Mouse (Mus musculus): ENCODE data around the gene Zfp446. TPM values are rescaled to one million over a fixed set of nuclear protein-coding genes. Genes with fewer than 3 reads are reported as not detected.
"Not testable (repeated sequence)": the region's sequence is repeated elsewhere in the genome, so short reads cannot be mapped to it uniquely, and the experiment has no call there.

Gene Zfp446
- 2.1 and 2.5 TPM in 2 replicates for polyA plus RNA-seq (2015; fragmentation: Nextera tagmentation; extraction: Ambion mirVana)

DNA sequence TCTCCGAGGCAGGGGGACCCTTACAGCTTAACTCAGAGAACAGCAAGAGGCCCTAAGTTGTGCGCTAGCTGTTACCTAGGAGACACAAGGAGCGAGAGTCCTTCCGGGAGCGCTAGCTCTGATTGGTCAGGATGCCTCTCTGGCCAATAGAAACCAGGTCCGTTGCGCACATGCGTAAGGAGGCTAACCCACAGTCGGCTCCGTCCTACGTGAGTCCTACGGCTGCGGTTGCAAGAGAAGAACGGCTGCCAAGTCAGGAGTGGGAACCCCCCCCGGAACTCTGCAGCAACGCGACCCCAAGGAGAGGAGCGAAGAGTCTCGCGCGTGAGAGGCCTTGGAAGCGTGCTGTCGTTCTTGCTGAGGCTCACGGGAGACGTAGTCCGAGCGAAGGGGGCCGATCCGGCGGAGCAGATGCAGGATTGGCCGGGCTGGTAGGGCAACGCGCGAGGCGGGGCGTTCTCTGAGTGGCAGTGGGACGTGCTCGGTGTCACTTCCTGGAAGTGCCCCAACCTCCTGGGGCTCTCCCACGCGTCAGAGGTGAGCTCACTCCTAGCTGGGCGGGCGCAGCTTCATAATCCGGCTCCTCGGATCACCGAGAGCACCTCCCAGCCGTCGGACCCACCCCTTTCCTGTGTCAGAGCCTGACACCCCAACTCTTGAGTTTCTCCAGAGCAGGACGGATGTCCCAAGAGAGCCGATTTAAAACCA lies at the start of gene Zfp446:
TSS of gene Zfp446 (plus strand) at position 167 of the 708 bp plus-strand sequence.
- Histone ChIP-seq H3K27ac (replicated peaks) (peak within 1 kb of the TSS; percentile 89), H3K4me3 (ENCODE audit: low read depth, low read length) (peak within 1 kb of the TSS; percentile 66), H3K9me3 (ENCODE audit: control insufficient read depth, low read length) (no peaks in the 10 kb centered on the region), H3K36me3 (ENCODE audit: control insufficient read depth, insufficient read depth, low read length) (no peaks in the 10 kb centered on the region; the same call in 1 of the 2 replicates), H3K9ac (ENCODE audit: low read length) (peak within 1 kb of the TSS; percentile 70), H3K4me1 (replicated peaks; ENCODE audit: control insufficient read depth, insufficient read depth) (no peaks in the 10 kb centered on the region), H3K27me3 (ENCODE audit: control insufficient read depth, insufficient read depth, low read length) (no peaks in the 10 kb centered on the region), H3K4me2 (replicated peaks; ENCODE audit: low read depth) (peak within 1 kb of the TSS; percentile 66)
- peak; percentile 99 for DNase-seq (ENCODE audit: low spot score)
- TF ChIP-seq CTCF (IDR thresholded peaks at IDR 0.05; ENCODE audit: low read depth): 0 out of 2 replicates have a peak, but pooled peaks have one; percentile 3
- no peak for TF ChIP-seq EP300 (optimal IDR thresholded peaks at IDR 0.05)
- ATAC-seq (ENCODE audit: low FRiP score, low TSS enrichment): peak; percentile 99
- WGBS: under 1% methylated on average over 49 of the region's 49 CpGs

DNA sequence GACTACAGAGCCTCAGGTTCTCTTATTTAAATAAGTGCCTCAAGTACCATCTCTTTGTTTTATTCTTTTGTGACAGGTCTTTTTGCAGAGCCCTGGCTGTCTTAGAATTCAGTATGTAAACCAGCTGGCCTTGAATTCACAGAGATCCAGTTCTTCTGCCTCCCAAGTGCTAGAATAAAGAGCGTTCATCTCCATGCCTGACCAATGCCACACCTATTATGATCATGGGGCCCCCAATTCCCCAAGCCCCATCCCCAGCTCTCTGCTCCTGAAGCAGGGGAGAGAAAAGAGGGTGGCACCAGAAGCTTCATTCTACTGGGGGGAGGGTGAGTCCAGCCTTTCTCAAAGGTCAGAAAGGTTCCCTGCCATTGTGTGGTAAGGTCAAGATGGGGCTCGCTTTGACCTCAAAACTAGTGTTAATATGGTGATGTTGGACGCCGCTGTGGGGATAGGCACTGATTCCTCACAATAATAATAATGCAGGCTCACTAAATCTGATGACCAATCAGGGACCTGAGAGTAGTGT lies 44.0 kb upstream of the Zfp446 start:
- no peak for DNase-seq (ENCODE audit: low spot score)
- no peak overlapping the region for H3K4me3 ChIP-seq (ENCODE audit: low read depth, low read length)
- H3K4me1 ChIP-seq (replicated peaks; ENCODE audit: control insufficient read depth, insufficient read depth): no peaks in the 10 kb centered on the region
- WGBS: 80% methylated on average over 4 of the region's 4 CpGs
- H3K27me3 ChIP-seq (ENCODE audit: control insufficient read depth, insufficient read depth, low read length): no peaks in the 10 kb centered on the region
- H3K36me3 ChIP-seq (ENCODE audit: control insufficient read depth, insufficient read depth, low read length): no peaks in the 10 kb centered on the region
- no peak overlapping the region for H3K27ac ChIP-seq (replicated peaks)
- TF ChIP-seq CTCF (IDR thresholded peaks at IDR 0.05; ENCODE audit: low read depth): no peak
- no peak for TF ChIP-seq EP300 (optimal IDR thresholded peaks at IDR 0.05)
- no peak overlapping the region for H3K9ac ChIP-seq (ENCODE audit: low read length)
- H3K9me3 ChIP-seq (ENCODE audit: control insufficient read depth, low read length): no peaks in the 10 kb centered on the region
- ATAC-seq (ENCODE audit: low FRiP score, low TSS enrichment): no peak
- H3K4me2 ChIP-seq (replicated peaks; ENCODE audit: low read depth): no peak overlapping the region

DNA sequence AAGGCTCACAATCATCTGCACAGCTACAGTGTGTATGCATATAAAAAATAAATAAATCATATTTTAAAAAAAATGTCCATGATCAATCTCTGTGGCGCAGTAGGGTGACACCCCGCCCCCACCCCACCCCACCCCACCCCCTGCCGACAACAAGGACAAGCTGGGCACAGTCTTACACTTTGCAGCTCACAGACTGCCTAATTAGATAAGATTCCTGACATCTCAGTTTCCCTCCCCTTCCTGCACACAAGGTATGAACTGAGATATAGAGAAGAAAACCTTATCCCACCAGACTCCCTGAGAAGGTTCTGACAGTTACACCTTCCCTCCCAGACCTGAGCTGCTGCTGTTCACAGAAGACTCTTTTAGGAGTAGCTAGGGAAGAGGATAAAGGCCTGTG lies 42.8 kb upstream of the Zfp446 start:
- no peak overlapping the region for H3K4me2 ChIP-seq (replicated peaks; ENCODE audit: low read depth)
- TF ChIP-seq CTCF (IDR thresholded peaks at IDR 0.05; ENCODE audit: low read depth) (no peak), EP300 (optimal IDR thresholded peaks at IDR 0.05) (no peak)
- ATAC-seq (ENCODE audit: low FRiP score, low TSS enrichment): no peak
- no peak for DNase-seq (ENCODE audit: low spot score)
- H3K27ac ChIP-seq (replicated peaks): no peak overlapping the region
- H3K4me3 ChIP-seq (ENCODE audit: low read depth, low read length): no peak overlapping the region
- no peaks in the 10 kb centered on the region for H3K4me1 ChIP-seq (replicated peaks; ENCODE audit: control insufficient read depth, insufficient read depth)
- H3K36me3 ChIP-seq (ENCODE audit: control insufficient read depth, insufficient read depth, low read length): no peaks in the 10 kb centered on the region
- WGBS: 67% methylated on average over 3 of the region's 3 CpGs
- no peak overlapping the region for H3K9ac ChIP-seq (ENCODE audit: low read length)
- H3K9me3 ChIP-seq (ENCODE audit: control insufficient read depth, low read length): no peaks in the 10 kb centered on the region
- no peaks in the 10 kb centered on the region for H3K27me3 ChIP-seq (ENCODE audit: control insufficient read depth, insufficient read depth, low read length)

DNA sequence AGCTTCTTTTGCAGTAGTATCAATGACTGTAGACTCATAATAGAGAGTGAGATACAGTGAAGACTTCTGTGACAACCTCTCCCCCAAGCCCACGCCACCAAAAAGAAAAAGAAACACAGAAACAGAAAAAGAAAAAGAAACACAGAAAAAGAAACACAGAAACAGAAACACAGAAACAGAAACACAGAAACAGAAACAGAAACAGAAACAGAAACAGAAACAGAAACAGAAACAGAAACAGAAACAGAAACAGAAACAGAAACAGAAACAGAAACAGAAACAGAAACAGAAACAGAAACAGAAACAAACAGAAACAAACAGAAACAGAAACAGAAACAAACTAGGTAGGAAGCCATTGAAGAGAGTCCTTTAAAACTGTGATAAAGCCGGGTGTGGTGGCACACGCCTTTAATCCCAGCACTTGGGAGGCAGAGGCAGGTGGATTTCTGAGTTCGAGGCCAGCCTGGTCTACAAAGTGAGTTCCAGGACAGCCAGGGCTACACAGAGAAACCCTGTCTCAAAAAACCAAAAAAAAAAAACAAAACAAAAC lies 40.3 kb upstream of the Zfp446 start:
- not testable (repeated sequence) for DNase-seq (ENCODE audit: low spot score); H3K4me2 ChIP-seq (replicated peaks; ENCODE audit: low read depth); H3K27ac ChIP-seq (replicated peaks); H3K36me3 ChIP-seq (ENCODE audit: control insufficient read depth, insufficient read depth, low read length); H3K9ac ChIP-seq (ENCODE audit: low read length); ATAC-seq (ENCODE audit: low FRiP score, low TSS enrichment); H3K27me3 ChIP-seq (ENCODE audit: control insufficient read depth, insufficient read depth, low read length); H3K4me1 ChIP-seq (replicated peaks; ENCODE audit: control insufficient read depth, insufficient read depth); H3K9me3 ChIP-seq (ENCODE audit: control insufficient read depth, low read length); H3K4me3 ChIP-seq (ENCODE audit: low read depth, low read length)
- WGBS: 90% methylated on average over 4 of the region's 4 CpGs

GRCm38 (mm10) chr7:12940599-12940998 lies 37.0 kb upstream of the Zfp446 start:
- H3K27ac ChIP-seq (replicated peaks): no peak overlapping the region
- H3K4me3 ChIP-seq (ENCODE audit: low read depth, low read length): no peak overlapping the region
- H3K4me1 ChIP-seq (replicated peaks; ENCODE audit: control insufficient read depth, insufficient read depth): no peaks in the 10 kb centered on the region
- H3K27me3 ChIP-seq (ENCODE audit: control insufficient read depth, insufficient read depth, low read length): no peaks in the 10 kb centered on the region
- 83% methylated on average over 4 of the region's 4 CpGs for WGBS
- H3K9me3 ChIP-seq (ENCODE audit: control insufficient read depth, low read length): no peaks in the 10 kb centered on the region
- DNase-seq (ENCODE audit: low spot score) (no peak), ATAC-seq (ENCODE audit: low FRiP score, low TSS enrichment) (no peak)
- no peaks in the 10 kb centered on the region for H3K36me3 ChIP-seq (ENCODE audit: control insufficient read depth, insufficient read depth, low read length)
- no peak overlapping the region for H3K4me2 ChIP-seq (replicated peaks; ENCODE audit: low read depth)
- no peak overlapping the region for H3K9ac ChIP-seq (ENCODE audit: low read length)
- TF ChIP-seq EP300 (optimal IDR thresholded peaks at IDR 0.05) (no peak), CTCF (IDR thresholded peaks at IDR 0.05; ENCODE audit: low read depth) (no peak)

GRCm38 (mm10) chr7:12943488-12943887 lies 34.2 kb upstream of the Zfp446 start:
- Histone ChIP-seq H3K36me3 (ENCODE audit: control insufficient read depth, insufficient read depth, low read length) (no peaks in the 10 kb centered on the region), H3K27me3 (ENCODE audit: control insufficient read depth, insufficient read depth, low read length) (no peaks in the 10 kb centered on the region), H3K4me1 (replicated peaks; ENCODE audit: control insufficient read depth, insufficient read depth) (no peaks in the 10 kb centered on the region), H3K9me3 (ENCODE audit: control insufficient read depth, low read length) (no peaks in the 10 kb centered on the region), H3K27ac (replicated peaks) (no peak overlapping the region), H3K4me2 (replicated peaks; ENCODE audit: low read depth) (no peak overlapping the region), H3K4me3 (ENCODE audit: low read depth, low read length) (no peak overlapping the region), H3K9ac (ENCODE audit: low read length) (no peak overlapping the region)
- TF ChIP-seq CTCF (IDR thresholded peaks at IDR 0.05; ENCODE audit: low read depth) (peak; percentile 63), EP300 (optimal IDR thresholded peaks at IDR 0.05) (no peak)
- ATAC-seq (ENCODE audit: low FRiP score, low TSS enrichment) (no peak), DNase-seq (ENCODE audit: low spot score) (no peak)
